Comparison of ENCODE assay signal across 10 mouse cellular contexts in the genomic region with DNA sequence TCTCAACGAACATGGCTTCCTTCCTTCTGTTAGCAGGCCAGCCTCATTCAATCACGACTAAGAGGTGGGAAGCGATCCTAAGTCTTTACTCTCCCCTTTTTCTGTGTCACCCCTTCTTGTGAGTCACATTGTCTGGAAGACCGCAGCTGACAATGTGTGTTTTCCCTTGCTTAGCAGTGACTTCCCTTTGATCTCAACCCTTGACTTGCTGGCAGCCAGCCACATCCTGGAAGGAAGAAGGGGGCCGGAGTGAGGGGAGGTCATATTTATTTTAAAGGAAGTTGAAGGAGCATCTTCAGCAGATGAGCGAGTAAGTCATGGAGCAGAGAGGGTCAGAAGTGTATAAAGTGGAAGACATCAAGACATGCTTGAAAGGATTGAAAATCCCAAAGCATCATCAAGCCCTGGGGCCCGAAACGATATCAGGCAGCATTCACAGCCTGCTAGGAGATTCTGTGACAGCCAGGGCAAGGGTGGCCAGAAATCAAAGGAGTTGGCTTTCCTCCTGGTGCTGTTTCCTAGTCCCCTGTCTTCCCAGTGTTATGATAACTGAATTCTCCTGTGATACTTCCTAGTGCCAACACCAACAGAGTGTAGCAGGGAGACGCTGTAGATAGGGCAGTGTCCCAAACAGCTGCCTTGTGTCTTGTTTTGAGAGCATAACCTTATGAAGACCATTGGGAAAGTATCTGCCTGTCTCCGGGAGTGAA.
DNase-seq lines count a peak whose midpoint lies in the region; ATAC-seq lines count a peak whose summit lies in the region.
"Had no signal": no experiment of that assay in that cellular context is flagged by ENCODE, and none has a peak within 500 bp of the region (broad histone marks: within the 10 kb centered on the region; RNA-seq: fewer than 3 reads in every experiment).

No protein-coding gene starts in this region.

- intact Hi-C loops in left cerebral cortex, postnatal 14 days (cut with DNase I), result no loop called here

- H3K4me2 ChIP-seq in midbrain, embryonic 14.5 days (ENCODE audit: low read length), result no peak overlapping the region
- H3K4me2 ChIP-seq in midbrain, embryonic 15.5 days, result no peak overlapping the region
- H3K4me2 ChIP-seq in heart, embryonic 16.5 days (ENCODE audit: low read depth, low read length), result peak overlapping the region; percentile 12; the same call in 1 of the 2 replicates
- H3K4me2 ChIP-seq in liver, embryonic 11.5 days, result no peak overlapping the region
- no peak overlapping the region for H3K4me2 ChIP-seq in neural tube, embryonic 15.5 days
- H3K4me2 ChIP-seq: embryonic facial prominence, embryonic 13.5 days had no signal

- 52% methylated on average over 10 of the region's 10 CpGs for WGBS in midbrain, embryonic 14.5 days
- WGBS in midbrain, embryonic 15.5 days, result 53% methylated on average over 10 of the region's 10 CpGs
- WGBS in heart, embryonic 16.5 days, result 32% methylated on average over 10 of the region's 10 CpGs
- 32% methylated on average over 10 of the region's 10 CpGs for WGBS in liver, embryonic 11.5 days
- WGBS in neural tube, embryonic 15.5 days, result 52% methylated on average over 10 of the region's 10 CpGs

- DNase-seq in midbrain, embryonic 14.5 days, result peak; percentile 14
- no peak for DNase-seq in liver, embryonic 11.5 days (ENCODE audit: low spot score)
- DNase-seq in left cerebral cortex, postnatal 14 days (ENCODE audit: low spot score in 2 of 2), result no peak
- no peak for DNase-seq in layer of hippocampus, adult 9-10 months (ENCODE audit: low spot score)
- DNase-seq in right cerebral cortex, postnatal 25 days, result no peak

- no peak for ATAC-seq in midbrain, embryonic 14.5 days (ENCODE audit: low FRiP score, low TSS enrichment)
- ATAC-seq in midbrain, embryonic 15.5 days (replicated peaks), result no peak
- ATAC-seq in heart, embryonic 16.5 days (replicated peaks; ENCODE audit: extremely low read depth, insufficient read depth, low FRiP score), result peak; percentile 91
- peak; percentile 36; the same call in 1 of the 2 replicates for ATAC-seq in liver, embryonic 11.5 days (replicated peaks; ENCODE audit: low FRiP score)
- ATAC-seq in neural tube, embryonic 15.5 days (ENCODE audit: low FRiP score), result peak; percentile 45; the same call in 1 of the 2 replicates

- no peaks in the 10 kb centered on the region for H3K36me3 ChIP-seq in midbrain, embryonic 14.5 days (ENCODE audit: control insufficient read depth, insufficient read depth, low read length)
- H3K36me3 ChIP-seq in midbrain, embryonic 15.5 days (replicated peaks), result no peaks in the 10 kb centered on the region
- H3K36me3 ChIP-seq in heart, embryonic 16.5 days (ENCODE audit: control insufficient read depth, insufficient read depth), result no peaks in the 10 kb centered on the region
- H3K36me3 ChIP-seq in liver, embryonic 11.5 days (ENCODE audit: control insufficient read depth, insufficient read depth, low read length), result no peaks in the 10 kb centered on the region
- H3K36me3 ChIP-seq in neural tube, embryonic 15.5 days, result no peaks in the 10 kb centered on the region
- H3K36me3 ChIP-seq: embryonic facial prominence, embryonic 13.5 days had no signal

- H3K9ac ChIP-seq in midbrain, embryonic 14.5 days (replicated peaks; ENCODE audit: low read length), result no peak overlapping the region
- no peak overlapping the region for H3K9ac ChIP-seq in midbrain, embryonic 15.5 days
- H3K9ac ChIP-seq in heart, embryonic 16.5 days (ENCODE audit: low read length), result no peak overlapping the region
- no peak overlapping the region for H3K9ac ChIP-seq in liver, embryonic 11.5 days (ENCODE audit: low read depth, low read length)
- no peak overlapping the region for H3K9ac ChIP-seq in neural tube, embryonic 15.5 days (replicated peaks)
- H3K9ac ChIP-seq: embryonic facial prominence, embryonic 13.5 days had no signal

- H3K27ac ChIP-seq in midbrain, embryonic 14.5 days (replicated peaks; ENCODE audit: low read depth, low read length), result no peak overlapping the region
- no peak overlapping the region for H3K27ac ChIP-seq in midbrain, embryonic 15.5 days
- peak overlapping the region; percentile 76 for H3K27ac ChIP-seq in heart, embryonic 16.5 days (ENCODE audit: low read length)
- H3K27ac ChIP-seq in liver, embryonic 11.5 days (ENCODE audit: low read depth, low read length), result peak overlapping the region; percentile 38
- H3K27ac ChIP-seq in neural tube, embryonic 15.5 days (replicated peaks), result no peak overlapping the region
- H3K27ac ChIP-seq: embryonic facial prominence, embryonic 13.5 days had no signal

- H3K27me3 ChIP-seq in midbrain, embryonic 14.5 days (ENCODE audit: control insufficient read depth, insufficient read depth, low read length), result no peaks in the 10 kb centered on the region
- H3K27me3 ChIP-seq in midbrain, embryonic 15.5 days (replicated peaks), result no peaks in the 10 kb centered on the region
- H3K27me3 ChIP-seq in heart, embryonic 16.5 days (ENCODE audit: control insufficient read depth, insufficient read depth, low read length), result no peaks in the 10 kb centered on the region
- no peaks in the 10 kb centered on the region for H3K27me3 ChIP-seq in liver, embryonic 11.5 days (replicated peaks; ENCODE audit: control insufficient read depth, insufficient read depth, low read length)
- H3K27me3 ChIP-seq in neural tube, embryonic 15.5 days (replicated peaks), result no peaks in the 10 kb centered on the region; the same call in 1 of the 2 replicates
- H3K27me3 ChIP-seq: embryonic facial prominence, embryonic 13.5 days had no signal

- H3K4me1 ChIP-seq in midbrain, embryonic 14.5 days (ENCODE audit: control insufficient read depth, insufficient read depth, low read length), result no peaks in the 10 kb centered on the region
- no peaks in the 10 kb centered on the region for H3K4me1 ChIP-seq in midbrain, embryonic 15.5 days
- H3K4me1 ChIP-seq in heart, embryonic 16.5 days (ENCODE audit: control insufficient read depth, insufficient read depth, low read length), result peaks cover 14% of the 10 kb centered on the region
- H3K4me1 ChIP-seq in liver, embryonic 11.5 days (replicated peaks; ENCODE audit: control insufficient read depth, insufficient read depth, low read length), result no peaks in the 10 kb centered on the region
- no peaks in the 10 kb centered on the region for H3K4me1 ChIP-seq in neural tube, embryonic 15.5 days
- H3K4me1 ChIP-seq: embryonic facial prominence, embryonic 13.5 days had no signal

- H3K9me3 ChIP-seq in midbrain, embryonic 14.5 days (ENCODE audit: control insufficient read depth, low read length), result no peaks in the 10 kb centered on the region
- H3K9me3 ChIP-seq in midbrain, embryonic 15.5 days, result no peaks in the 10 kb centered on the region
- H3K9me3 ChIP-seq in heart, embryonic 16.5 days (replicated peaks; ENCODE audit: control insufficient read depth, low read length), result no peaks in the 10 kb centered on the region
- H3K9me3 ChIP-seq in liver, embryonic 11.5 days (ENCODE audit: control insufficient read depth, low read length), result no peaks in the 10 kb centered on the region
- no peaks in the 10 kb centered on the region for H3K9me3 ChIP-seq in neural tube, embryonic 15.5 days (replicated peaks)
- H3K9me3 ChIP-seq: embryonic facial prominence, embryonic 13.5 days had no signal

- H3K4me3 ChIP-seq in midbrain, embryonic 14.5 days (replicated peaks; ENCODE audit: low read depth, low read length), result no peak overlapping the region
- H3K4me3 ChIP-seq in midbrain, embryonic 15.5 days, result no peak overlapping the region
- H3K4me3 ChIP-seq in heart, embryonic 16.5 days (ENCODE audit: low read length), result no peak overlapping the region
- H3K4me3 ChIP-seq in liver, embryonic 11.5 days (ENCODE audit: low read depth, low read length), result no peak overlapping the region
- no peak overlapping the region for H3K4me3 ChIP-seq in neural tube, embryonic 15.5 days (replicated peaks)
- H3K4me3 ChIP-seq: embryonic facial prominence, embryonic 13.5 days; myocyte had no signal

Comparison
In these comparisons a context has a peak if more than half of its experiments do, and no peak if none do; other contexts are left out.
1. ATAC-seq: peak in heart, embryonic 16.5 days (single experiment), liver, embryonic 11.5 days (single experiment) and neural tube, embryonic 15.5 days (single experiment); none in midbrain, embryonic 14.5 days (single experiment) and midbrain, embryonic 15.5 days (single experiment).
2. H3K27ac ChIP-seq: peak in heart, embryonic 16.5 days (single experiment) and liver, embryonic 11.5 days (single experiment); none in midbrain, embryonic 14.5 days (single experiment), midbrain, embryonic 15.5 days (single experiment) and neural tube, embryonic 15.5 days (single experiment).